Mouse (Mus musculus) 3134 (cell line): ENCODE results near the gene Dnajc30.

ENCODE experiments used
- DNase-seq: peaks from one replicate; pipeline ENCODE4 v3.0.0-alpha.2; 2011; ENCODE audit warnings: low spot score; ENCODE audit not compliant: insufficient read length; ENCODE audit errors: extremely low read depth

Gene Dnajc30

DNA sequence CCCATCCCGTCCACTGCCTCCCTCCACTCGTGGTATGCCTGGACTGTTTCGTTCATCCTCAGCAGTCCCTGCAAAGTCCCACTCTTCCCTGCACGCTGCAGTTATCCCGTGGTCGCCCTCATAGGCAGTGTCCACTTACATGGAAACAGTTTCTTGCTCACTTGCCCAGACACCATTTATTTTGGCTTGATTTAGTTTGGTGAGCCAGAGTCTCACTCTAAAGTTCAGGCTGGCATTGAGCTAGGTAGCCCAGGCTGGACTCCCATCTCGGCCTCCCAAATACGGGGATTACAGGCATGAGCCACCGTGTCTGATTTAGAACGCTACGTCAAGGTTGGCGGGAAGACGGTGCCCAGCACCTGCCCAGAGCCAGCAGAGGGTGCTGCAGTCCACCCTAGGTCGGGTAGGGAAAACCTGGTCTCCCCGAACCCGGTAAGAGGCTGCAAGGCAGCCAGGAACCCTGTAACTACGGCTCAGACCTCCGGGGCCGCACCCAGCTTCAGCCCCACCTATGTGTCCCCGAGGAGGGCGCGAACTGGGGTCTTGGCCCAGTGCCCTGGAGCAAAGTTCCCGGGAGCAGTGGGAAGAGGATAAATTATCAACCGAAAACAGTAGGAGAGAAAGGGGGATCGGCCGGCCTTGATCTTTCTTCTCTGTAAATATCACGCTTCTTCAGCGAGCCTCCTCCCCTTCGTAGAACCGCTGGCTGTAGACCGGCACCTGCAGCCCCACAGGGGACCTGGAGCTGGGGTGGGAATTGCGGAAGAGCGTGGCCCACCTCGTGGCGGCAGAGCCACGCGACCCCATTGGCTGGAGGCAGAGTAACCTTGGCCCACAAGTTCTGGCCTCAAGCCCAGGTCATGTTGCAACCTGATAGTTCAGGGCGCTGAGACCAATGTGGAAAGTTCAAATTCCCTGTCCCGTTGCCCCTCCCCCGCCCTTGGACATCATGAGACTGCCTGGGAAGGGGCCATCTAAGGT lies 43.8 kb downstream of the Dnajc30 start:
- DNase-seq, result no peak

DNA sequence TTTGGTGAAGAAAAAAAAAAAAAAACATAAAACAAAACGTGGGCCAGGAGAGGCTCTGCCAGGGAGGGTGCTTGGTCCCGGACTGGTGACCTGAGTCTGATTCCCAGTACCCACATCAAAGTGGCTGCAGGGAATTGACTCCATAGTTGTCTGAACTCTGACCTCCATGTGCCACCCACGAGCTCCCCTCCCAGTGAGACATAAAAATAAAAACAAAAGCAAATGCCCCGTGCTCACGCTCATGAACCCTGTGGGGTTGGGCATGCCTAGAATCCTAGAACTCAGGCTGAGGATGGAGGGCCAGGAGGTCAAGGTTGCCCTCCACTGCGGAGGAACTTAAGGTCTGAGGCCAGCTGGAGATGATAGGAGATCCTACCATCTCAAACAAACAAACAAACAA lies 45.0 kb downstream of the Dnajc30 start:
- DNase-seq, result no peak

DNA sequence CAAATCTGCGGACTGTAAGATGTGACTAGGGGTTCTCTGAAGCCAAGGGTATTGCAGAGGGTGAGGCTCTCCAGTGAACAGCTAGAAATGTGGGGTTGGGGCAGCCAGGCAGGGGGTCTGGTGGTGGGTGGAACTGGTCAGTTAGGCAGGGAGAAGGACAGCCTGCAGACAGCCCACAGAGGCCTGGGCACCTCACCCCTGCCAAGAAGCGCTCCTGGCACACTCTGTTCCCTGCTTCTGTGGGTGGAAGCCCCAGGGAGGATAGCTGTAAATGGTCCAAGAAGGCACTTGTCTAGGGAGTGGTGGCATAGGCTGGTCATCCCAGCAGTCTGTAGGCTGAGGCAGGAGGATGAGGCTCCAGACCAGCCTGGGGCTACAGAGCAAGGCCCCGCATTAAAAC lies 45.4 kb downstream of the Dnajc30 start:
- no peak for DNase-seq

DNA sequence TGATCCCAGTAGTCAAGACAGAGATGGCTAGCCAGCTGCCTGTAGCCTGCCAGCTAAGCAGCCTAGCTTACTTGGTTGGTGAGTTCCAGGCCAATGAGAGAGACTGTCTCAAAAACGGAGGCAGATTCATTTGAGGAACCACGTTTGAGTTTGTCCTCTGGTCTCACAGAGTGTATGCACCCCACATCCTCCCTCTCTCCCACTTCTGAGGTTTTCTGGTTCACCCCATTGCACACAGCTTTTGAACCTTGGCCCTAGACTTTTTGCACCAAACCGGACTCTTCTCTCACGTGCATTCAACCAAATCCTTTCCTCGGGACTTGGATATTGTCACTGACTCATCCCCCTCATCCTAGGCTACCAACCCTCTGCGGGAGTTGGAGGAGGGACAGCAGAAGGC lies 46.0 kb downstream of the Dnajc30 start:
- DNase-seq, result no peak

DNA sequence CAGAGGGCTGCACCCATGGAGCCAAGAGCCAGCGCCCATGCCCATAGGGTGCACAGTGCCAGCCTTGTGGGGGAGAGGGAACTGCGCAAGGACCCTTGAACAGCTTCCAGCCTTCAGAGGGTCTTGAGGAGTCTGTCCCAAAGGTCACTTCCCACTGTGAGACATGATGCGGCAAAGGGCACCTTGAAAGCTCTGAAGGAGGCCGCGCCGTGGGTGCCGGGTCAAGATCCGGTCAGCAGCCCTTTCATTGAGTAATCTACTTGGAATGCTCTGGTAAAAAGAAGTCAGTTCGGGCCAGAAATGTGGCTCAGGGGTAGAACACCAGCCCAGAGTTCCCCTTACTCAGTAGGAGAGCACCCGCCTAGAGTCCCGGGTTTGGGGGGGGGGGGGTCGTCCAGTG lies 49.8 kb downstream of the Dnajc30 start:
- DNase-seq, result no peak

DNA sequence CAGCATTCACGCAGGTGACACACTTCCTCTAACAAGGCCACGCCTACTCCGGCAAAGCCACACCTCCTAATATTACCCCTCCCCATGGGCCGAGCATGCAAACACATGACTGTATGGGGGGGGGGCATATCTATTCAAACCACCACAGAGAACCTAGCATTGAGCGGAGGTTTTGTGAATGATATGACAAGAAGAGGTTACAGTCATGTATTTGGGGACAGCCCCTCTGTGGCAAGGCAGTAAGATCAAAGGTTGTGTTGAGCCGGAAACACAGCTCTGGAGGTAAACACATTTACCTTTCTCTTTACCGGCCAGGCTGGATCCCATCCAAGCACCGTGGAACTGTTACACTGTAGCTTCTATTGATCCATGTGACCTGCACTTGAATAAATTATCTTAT lies 51.2 kb downstream of the Dnajc30 start:
- no peak for DNase-seq
